8 mouse cellular contexts compared by ENCODE assay signal in the genomic region with DNA sequence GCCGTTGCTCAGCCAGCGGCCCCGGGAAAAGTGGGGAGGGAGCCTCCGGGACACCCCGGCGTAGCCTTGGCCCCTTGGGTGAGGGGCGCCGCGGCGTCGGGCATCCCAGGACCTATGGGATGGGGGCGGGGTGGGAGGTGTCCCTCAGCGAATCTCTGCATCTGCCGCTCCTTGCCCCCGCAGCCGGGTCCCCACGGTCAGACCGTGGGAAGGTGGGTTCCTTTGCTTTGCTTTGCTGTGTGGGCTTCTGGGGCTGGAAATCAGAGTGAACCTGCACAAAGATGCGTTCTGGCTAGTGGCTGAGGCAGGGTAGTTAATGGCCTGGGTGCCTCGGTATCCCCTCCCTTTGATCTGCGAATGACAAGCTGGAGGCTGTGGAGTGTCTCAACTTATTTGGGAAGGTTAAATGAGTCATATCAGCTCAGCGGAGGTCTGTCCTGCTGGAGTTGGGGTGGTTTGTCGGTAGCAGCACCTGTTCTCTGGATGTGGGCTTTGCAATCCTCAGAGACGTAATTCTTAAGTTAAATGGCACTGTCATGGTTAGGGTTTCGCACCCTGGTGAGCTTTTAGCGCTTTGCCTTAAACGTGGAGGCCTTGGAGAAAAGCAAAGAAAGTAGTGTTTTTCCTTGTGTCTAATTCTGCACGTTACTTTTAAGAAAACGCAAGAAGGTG. TPM values are rescaled to one million over a fixed set of nuclear protein-coding genes. Genes with fewer than 3 reads are reported as not detected.
DNase-seq lines count a peak whose midpoint lies in the region; ATAC-seq and TF ChIP-seq lines count a peak whose summit lies in the region.

No protein-coding gene starts in this region.

- no peaks in the 10 kb centered on the region for H3K9me3 ChIP-seq in midbrain, embryonic 16.5 days (replicated peaks; ENCODE audit: control insufficient read depth, low read length, poor library complexity, severe bottlenecking)

- H3K9ac ChIP-seq in heart, adult 2 months (ENCODE audit: low read depth, low read length) = peak overlapping the region; percentile 91
- peak overlapping the region; percentile 76 for H3K9ac ChIP-seq in midbrain, embryonic 16.5 days (ENCODE audit: low read depth, low read length)

- 3% methylated on average over 29 of the region's 29 CpGs for WGBS in heart, adult 2 months
- WGBS in midbrain, embryonic 16.5 days = under 1% methylated on average over 28 of the region's 29 CpGs

- no peak for DNase-seq in heart, adult 2 months
- DNase-seq in heart, postnatal 10 days = no peak
- DNase-seq in 416B (ENCODE audit: low read depth) = peak; percentile 75
- peak; percentile 66 for DNase-seq in brain, adult 2 months (ENCODE audit: low read depth, low spot score)
- DNase-seq in frontal cortex, postnatal 36 days (ENCODE audit: low spot score in 2 of 2) = peak; percentile 42 to 43
- DNase-seq in layer of hippocampus, postnatal 25 days (ENCODE audit: extremely low spot score in 1 of 2, low spot score in 1 of 2) = peak; percentile 31 to 53
- DNase-seq in urinary bladder, postnatal 14 days (ENCODE audit: low spot score) = no peak

- TF ChIP-seq EP300 in heart, adult 2 months (IDR thresholded peaks at IDR 0.05; ENCODE audit: insufficient read depth, low read depth, low read length) = no peak

- peak overlapping the region; percentile 64 for H3K4me2 ChIP-seq in midbrain, embryonic 16.5 days (ENCODE audit: low read length)

- no peaks in the 10 kb centered on the region for H3K79me2 ChIP-seq in heart, adult 2 months (replicated peaks; ENCODE audit: control insufficient read depth, insufficient read depth, low read length)

- H3K27me3 ChIP-seq in heart, adult 2 months (ENCODE audit: control insufficient read depth, insufficient read depth, low read length) = no peaks in the 10 kb centered on the region
- no peaks in the 10 kb centered on the region for H3K27me3 ChIP-seq in midbrain, embryonic 16.5 days (ENCODE audit: control insufficient read depth, insufficient read depth, low read depth, low read length)

- no peaks in the 10 kb centered on the region for H3K36me3 ChIP-seq in heart, adult 2 months (ENCODE audit: control insufficient read depth, insufficient read depth, low read length)
- H3K36me3 ChIP-seq in midbrain, embryonic 16.5 days (ENCODE audit: control insufficient read depth, insufficient read depth, low read length) = no peaks in the 10 kb centered on the region

- peak overlapping the region; percentile 99 for H3K4me3 ChIP-seq in heart, adult 2 months
- peak overlapping the region; percentile 89 for H3K4me3 ChIP-seq in midbrain, embryonic 16.5 days (ENCODE audit: low read depth, low read length)

- intact Hi-C loops in heart, adult 2 months (cut with DNase I) = loop anchor here (2.0 to 10.0 kb wide), 5 partner anchors 181 to 545 kb away; no protein-coding TSS in a partner anchor
- intact Hi-C loops in heart, postnatal 10 days (cut with DNase I) = loop anchor here (1.0 to 10.0 kb wide), 6 partner anchors 187 to 545 kb away; no protein-coding TSS in a partner anchor

- no peak for TF ChIP-seq POLR2A in heart, adult 2 months (IDR thresholded peaks at IDR 0.05; ENCODE audit: insufficient read depth, low read depth, low read length)

- TF ChIP-seq CTCF in heart, adult 2 months (IDR thresholded peaks at IDR 0.05) = no peak

- ATAC-seq in midbrain, embryonic 16.5 days = peak; percentile 1; the same call in 1 of the 2 replicates

- H3K27ac ChIP-seq in heart, adult 2 months = peak overlapping the region; percentile 96
- peak overlapping the region; percentile 98 for H3K27ac ChIP-seq in midbrain, embryonic 16.5 days (ENCODE audit: low read length)

- peaks cover 4% of the 10 kb centered on the region; the same call in 1 of the 2 replicates for H3K4me1 ChIP-seq in heart, adult 2 months (ENCODE audit: control insufficient read depth, insufficient read depth, low read length)
- peaks cover 9% of the 10 kb centered on the region for H3K4me1 ChIP-seq in midbrain, embryonic 16.5 days (ENCODE audit: control insufficient read depth, insufficient read depth, low read length)

RNA-seq across cellular contexts. Expression of gene Fut8, which starts 1.6 kb away (rescaled TPM):
- total RNA-seq in heart, adult 2 months (2021) = 10 to 100 TPM; 14.3 to 18.8 TPM
- polyA plus RNA-seq in heart, adult 2 months (2012; rRNA removed) = 7.3 and 8.6 TPM in 2 replicates
- 10 to 100 TPM; 25.2 to 27.4 TPM for total RNA-seq in heart, postnatal 10 days (2021)
- total RNA-seq in layer of hippocampus, postnatal 25 days (2021) = 10 to 100 TPM; 79.3 to 83.6 TPM
- polyA plus RNA-seq in midbrain, embryonic 16.5 days (2015; fragmentation: Nextera tagmentation; extraction: Ambion mirVana) = 68.8 and 69.5 TPM in 2 replicates

Comparison
In these comparisons a context has a peak if more than half of its experiments do, and no peak if none do; other contexts are left out.
1. DNase-seq: peak in 416B (single experiment), brain, adult 2 months (single experiment), frontal cortex, postnatal 36 days (2 of 2) and layer of hippocampus, postnatal 25 days (2 of 2); none in heart, adult 2 months (0 of 2), heart, postnatal 10 days (0 of 2) and urinary bladder, postnatal 14 days (single experiment).